Mouse (Mus musculus) CH12.LX (cell line): ENCODE data around the gene 4930519G04Rik.

Source experiments
- RAD21 ChIP-seq: IDR thresholded peaks from 2 replicates; pipeline ENCODE4 v1.6.1; 2011; ENCODE audit warnings: low read depth, mild to moderate bottlenecking, low read length, improper control_type of control experiment, moderate library complexity
- ZNF384 ChIP-seq: IDR thresholded peaks from 2 replicates; pipeline ENCODE4 v1.6.1; 2012; ENCODE audit warnings: low read depth, low read length, improper control_type of control experiment, inconsistent platforms

- TF ChIP-seq ZNF384 (no peak), RAD21 (no peak)
These were observed 1.8 kb upstream of the 4930519G04Rik start for GRCm38 (mm10) chr5:114851565-114852236.
